Mouse (Mus musculus): Measurements from ENCODE around the gene Amigo1. TPM values are rescaled to one million over a fixed set of nuclear protein-coding genes. Genes with fewer than 3 reads are reported as not detected.
A peak's percentile ranks its signal among the peaks of the same experiment; 100 is the strongest.

Gene Amigo1
- polyA plus RNA-seq, 1 experiment from 2014 or later = 4.3 TPM

DNA sequence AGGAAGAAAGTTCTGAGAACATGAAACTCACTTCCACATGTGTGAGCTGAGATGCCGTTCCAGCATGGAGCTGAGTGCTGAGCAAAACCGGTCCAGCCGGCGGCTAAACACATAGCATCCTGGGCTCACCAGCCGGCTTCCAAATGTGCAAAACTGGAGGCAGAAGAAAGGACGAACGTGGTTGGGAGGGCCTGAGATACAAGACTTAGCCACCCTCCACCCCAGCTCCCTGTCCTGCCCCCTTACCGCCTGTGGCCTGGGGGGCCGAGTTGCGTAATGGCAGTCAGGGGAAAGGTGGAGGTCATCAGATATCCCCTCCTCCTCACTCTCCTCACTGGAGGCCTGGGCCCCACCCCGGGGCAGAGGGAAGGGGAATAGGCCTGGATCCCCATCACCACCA, 18.3 kb downstream of the Amigo1 start:
- Histone ChIP-seq H3K9me3 (no peaks in the 10 kb centered on the region), H3K4me1 (peaks cover 60% of the 10 kb centered on the region), H3K27me3 (replicated peaks; ENCODE audit: low read depth, poor library complexity, severe bottlenecking) (no peaks in the 10 kb centered on the region), H3K27ac (replicated peaks) (no peak overlapping the region), H3K4me3 (no peak overlapping the region), H3K36me3 (replicated peaks) (peaks cover 70% of the 10 kb centered on the region)
- no peak for DNase-seq (ENCODE audit: low spot score)
- WGBS = 82% methylated on average over 11 of the region's 11 CpGs

DNA sequence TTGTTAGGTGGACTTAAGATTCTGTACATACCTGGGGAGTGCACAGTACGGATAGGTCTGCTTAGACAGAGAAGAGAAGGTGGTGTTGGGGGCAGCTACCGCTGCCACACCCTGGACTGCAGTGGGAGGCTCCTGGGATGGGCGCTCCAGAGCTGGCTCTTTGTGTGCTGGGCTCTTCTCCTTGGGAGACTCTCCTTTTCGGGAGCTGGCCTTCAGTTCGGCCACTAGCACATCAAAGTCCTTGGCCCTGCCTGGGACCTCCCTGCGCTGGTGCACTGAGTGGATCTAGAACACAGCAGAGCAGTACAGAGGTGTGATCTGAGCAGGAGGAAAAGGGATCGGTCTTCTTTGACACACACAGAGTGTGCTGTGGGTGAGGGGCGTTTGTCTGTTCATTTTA, 19.5 kb downstream of the Amigo1 start:
- Histone ChIP-seq H3K36me3 (replicated peaks) (peaks cover 70% of the 10 kb centered on the region), H3K9me3 (no peaks in the 10 kb centered on the region), H3K4me1 (peaks cover 57% of the 10 kb centered on the region), H3K27me3 (replicated peaks; ENCODE audit: low read depth, poor library complexity, severe bottlenecking) (no peaks in the 10 kb centered on the region), H3K4me3 (no peak overlapping the region), H3K27ac (replicated peaks) (no peak overlapping the region)
- WGBS = 88% methylated on average over 8 of the region's 8 CpGs
- DNase-seq (ENCODE audit: low spot score) = no peak

DNA sequence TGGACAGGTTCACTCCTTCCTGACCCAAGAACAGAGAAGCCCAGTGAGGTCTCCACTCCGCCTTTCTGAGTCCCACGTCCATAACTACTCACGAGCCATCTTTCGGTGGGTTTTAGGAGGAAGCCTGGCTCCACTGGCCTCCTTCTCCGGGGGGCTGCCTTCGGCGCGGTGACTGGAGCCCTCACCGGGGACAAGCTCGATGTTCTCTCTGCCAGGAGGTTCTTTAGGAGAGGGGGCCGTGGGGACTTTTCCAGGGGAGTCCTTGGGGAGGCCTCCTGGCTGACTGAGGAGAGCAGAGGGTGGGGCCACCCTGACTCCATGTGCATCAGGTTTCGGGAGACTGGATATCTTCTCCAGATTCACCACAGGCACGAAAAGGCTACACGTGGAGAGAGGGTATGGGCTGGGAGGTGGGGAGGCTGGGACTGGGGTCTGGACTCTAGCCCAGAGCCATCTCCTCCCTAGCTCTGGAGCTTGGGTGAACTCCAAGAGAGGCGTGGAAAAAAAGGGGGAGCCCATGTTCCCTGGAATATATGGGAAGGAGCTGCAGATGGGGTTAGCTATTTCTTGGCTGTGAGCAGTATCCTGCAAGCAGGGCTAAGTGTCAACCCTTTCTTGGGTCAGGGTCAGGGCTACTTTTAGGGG, 20.7 kb downstream of the Amigo1 start:
- 92% methylated on average over 15 of the region's 15 CpGs for WGBS
- Histone ChIP-seq H3K27me3 (replicated peaks; ENCODE audit: low read depth, poor library complexity, severe bottlenecking) (no peaks in the 10 kb centered on the region), H3K36me3 (replicated peaks) (peaks cover 67% of the 10 kb centered on the region), H3K4me3 (no peak overlapping the region), H3K9me3 (no peaks in the 10 kb centered on the region), H3K27ac (replicated peaks) (no peak overlapping the region), H3K4me1 (peaks cover 56% of the 10 kb centered on the region)
- no peak for DNase-seq (ENCODE audit: low spot score)

DNA sequence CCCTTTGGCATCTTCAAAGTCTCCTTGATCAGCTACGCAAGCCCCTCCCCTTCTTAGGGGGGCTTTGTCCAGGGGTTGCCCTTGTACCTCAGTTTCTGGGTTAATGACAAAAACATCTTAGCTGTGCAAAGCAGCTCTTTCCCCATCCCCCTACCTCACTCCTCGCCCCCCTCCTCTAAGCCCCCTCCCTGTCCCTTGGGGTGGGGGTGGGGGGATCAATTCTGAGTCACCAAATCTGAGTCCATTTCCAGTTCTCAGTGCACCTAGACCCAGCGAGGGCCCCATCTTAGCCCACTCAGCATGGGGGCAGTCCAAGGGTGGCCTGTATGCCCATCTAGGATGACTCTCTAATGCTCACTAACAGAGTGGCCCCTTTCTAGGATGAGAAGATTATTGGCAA, 22.9 kb downstream of the Amigo1 start:
- Histone ChIP-seq H3K36me3 (replicated peaks) (peaks cover 45% of the 10 kb centered on the region), H3K27ac (replicated peaks) (peak overlapping the region; percentile 99), H3K4me3 (peak overlapping the region; percentile 74), H3K27me3 (replicated peaks; ENCODE audit: low read depth, poor library complexity, severe bottlenecking) (no peaks in the 10 kb centered on the region), H3K4me1 (peaks cover 42% of the 10 kb centered on the region), H3K9me3 (no peaks in the 10 kb centered on the region)
- 67% methylated on average over 3 of the region's 3 CpGs for WGBS
- no peak for DNase-seq (ENCODE audit: low spot score)

DNA sequence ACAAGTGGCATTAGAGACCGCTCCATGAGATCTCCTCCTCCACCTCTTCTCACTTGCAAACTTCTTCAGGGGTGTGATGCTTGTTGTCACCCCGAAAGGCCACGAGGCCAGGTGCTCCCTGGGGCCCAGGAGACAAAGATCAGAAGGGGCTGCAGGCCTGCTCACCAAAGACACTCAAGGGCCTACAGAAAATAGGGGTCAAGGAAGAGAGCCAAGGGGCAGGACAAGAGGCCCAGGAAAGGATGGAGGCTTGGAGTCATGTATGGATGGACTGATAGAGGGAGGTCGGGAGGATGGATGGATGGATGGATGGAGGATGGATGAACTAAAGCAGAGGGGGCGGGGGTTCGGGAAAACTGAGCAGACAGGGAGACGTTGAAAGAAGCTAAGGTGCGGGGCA, 23.4 kb downstream of the Amigo1 start:
- H3K9me3 ChIP-seq = no peaks in the 10 kb centered on the region
- peak overlapping the region; percentile 74 for H3K4me3 ChIP-seq
- H3K36me3 ChIP-seq (replicated peaks) = peaks cover 40% of the 10 kb centered on the region
- H3K27ac ChIP-seq (replicated peaks) = peak overlapping the region; percentile 99
- WGBS = 13% methylated on average over 8 of the region's 8 CpGs
- no peak for DNase-seq (ENCODE audit: low spot score)
- peaks cover 42% of the 10 kb centered on the region for H3K4me1 ChIP-seq
- H3K27me3 ChIP-seq (replicated peaks; ENCODE audit: low read depth, poor library complexity, severe bottlenecking) = no peaks in the 10 kb centered on the region

DNA sequence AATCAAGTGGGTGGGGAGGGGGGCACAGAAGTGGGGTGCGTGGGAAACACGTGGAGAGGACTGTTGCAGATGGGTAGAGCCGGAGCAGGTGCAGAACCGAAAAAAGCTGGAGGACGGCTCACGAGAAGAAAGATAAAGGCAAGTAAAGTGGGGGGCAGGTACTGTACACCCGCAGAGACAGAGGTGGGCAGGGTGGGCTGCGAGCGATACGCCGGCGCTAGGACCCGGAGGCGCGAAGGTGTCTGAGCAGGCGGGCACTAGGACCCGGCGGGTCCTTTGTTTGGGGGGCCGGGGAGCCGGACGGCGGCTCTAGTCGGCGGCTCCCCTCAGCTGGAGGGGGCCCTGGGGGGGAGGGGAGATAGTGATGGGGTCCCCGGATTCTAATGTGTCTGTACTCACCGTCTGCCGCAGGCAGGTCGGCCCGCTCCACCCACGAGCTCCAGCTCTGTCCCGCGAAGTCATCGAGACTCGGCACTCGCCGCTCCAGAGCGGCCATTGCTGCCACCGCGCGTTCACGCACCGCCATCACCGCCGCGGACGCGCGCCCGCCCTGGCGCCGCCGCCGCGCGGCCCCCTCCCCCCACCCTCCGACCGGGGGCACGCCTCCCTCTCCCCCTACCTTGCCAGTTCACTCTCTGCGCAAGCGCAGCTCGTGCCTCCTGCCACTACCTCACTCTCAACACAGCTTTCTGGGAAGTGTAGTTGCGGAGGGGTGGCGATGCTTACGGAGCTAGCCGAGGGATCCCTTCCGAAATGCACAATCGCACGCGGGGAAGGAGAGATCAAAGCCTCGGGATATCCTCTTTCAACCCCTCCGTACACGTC, 24.0 kb downstream of the Amigo1 start:
- Histone ChIP-seq H3K27me3 (replicated peaks; ENCODE audit: low read depth, poor library complexity, severe bottlenecking) (no peaks in the 10 kb centered on the region), H3K4me3 (peak overlapping the region; percentile 74), H3K27ac (replicated peaks) (peak overlapping the region; percentile 99), H3K9me3 (no peaks in the 10 kb centered on the region), H3K4me1 (peaks cover 39% of the 10 kb centered on the region), H3K36me3 (replicated peaks) (peaks cover 34% of the 10 kb centered on the region)
- WGBS = under 1% methylated on average over 72 of the region's 72 CpGs
- peak; percentile 98 for DNase-seq (ENCODE audit: low spot score)

DNA sequence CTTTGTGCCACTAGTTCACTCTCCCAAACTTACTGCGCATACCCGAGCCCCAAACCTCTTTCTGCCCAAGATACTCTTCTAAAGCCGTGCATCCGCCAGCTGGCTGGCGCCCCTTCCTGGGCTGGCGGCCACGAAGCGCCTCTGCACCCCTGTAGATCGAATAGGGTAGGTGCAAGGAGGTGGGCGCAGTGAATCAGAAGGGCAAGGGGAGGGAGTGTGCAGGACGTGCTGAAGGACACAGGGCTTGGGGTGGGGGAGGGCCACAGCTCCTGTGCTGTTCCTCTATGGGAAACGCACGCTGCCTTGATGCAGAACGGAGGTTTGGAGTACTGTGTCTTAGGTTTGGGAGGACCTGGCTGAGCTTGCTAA, 24.6 kb downstream of the Amigo1 start, which contains the start of gene Atxn7l2:
Gene Atxn7l2, minus strand, starts transcription at position 164 of the 369 bp plus-strand sequence.
- Histone ChIP-seq H3K36me3 (replicated peaks) (peaks cover 28% of the 10 kb centered on the region), H3K27ac (replicated peaks) (peak within 1 kb of the TSS; percentile 99), H3K4me1 (peaks cover 39% of the 10 kb centered on the region), H3K4me3 (peak within 1 kb of the TSS; percentile 74), H3K27me3 (replicated peaks; ENCODE audit: low read depth, poor library complexity, severe bottlenecking) (no peaks in the 10 kb centered on the region), H3K9me3 (no peaks in the 10 kb centered on the region)
- WGBS = 0% methylated on average over 14 of the region's 14 CpGs
- peak; percentile 85 for DNase-seq (ENCODE audit: low spot score)

DNA sequence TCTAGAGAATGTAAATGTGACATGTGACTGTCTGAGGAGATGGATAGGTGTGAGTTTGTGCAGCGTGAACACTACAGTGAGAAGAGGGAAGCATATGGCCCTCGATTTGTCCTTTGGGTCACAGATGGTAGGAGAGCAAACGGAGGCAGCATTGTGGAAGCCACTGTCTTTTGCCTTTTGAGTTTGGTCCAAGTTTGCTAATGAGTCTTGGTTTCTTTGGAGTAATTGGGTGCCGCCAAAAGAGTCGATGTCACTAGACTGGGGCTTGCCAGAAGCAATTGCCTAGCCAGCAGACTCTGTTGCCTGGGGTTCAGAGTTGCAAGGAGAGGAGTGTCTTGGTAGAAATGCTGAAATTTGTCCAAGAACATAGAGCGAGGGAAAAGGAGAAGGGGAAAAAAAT, 25.7 kb downstream of the Amigo1 start:
- Histone ChIP-seq H3K27ac (replicated peaks) (no peak overlapping the region), H3K4me3 (no peak overlapping the region), H3K36me3 (replicated peaks) (peaks cover 17% of the 10 kb centered on the region), H3K9me3 (no peaks in the 10 kb centered on the region), H3K27me3 (replicated peaks; ENCODE audit: low read depth, poor library complexity, severe bottlenecking) (no peaks in the 10 kb centered on the region), H3K4me1 (peaks cover 39% of the 10 kb centered on the region)
- no peak for DNase-seq (ENCODE audit: low spot score)
- WGBS = 89% methylated on average over 6 of the region's 6 CpGs

DNA sequence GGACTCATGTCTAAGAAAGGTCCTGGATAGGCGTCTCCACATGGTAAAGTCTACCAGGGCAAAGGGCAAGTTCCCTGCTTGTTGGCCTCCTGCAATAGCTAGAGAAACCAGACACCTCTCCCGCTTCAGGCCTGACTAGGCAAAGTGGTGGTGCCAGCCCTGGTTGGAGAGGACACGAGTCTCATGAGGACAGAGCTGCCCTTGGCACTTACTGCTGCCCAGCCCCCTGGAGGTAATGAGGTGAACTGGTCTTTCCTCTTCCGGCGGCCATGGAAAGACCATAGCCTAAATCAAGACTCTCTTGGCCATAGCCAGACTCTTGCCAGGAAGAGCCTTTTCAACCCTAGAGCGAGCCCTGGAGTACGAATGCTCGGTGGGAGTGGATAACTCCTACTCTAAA, 26.3 kb downstream of the Amigo1 start:
- Histone ChIP-seq H3K4me3 (no peak overlapping the region), H3K36me3 (replicated peaks) (peaks cover 11% of the 10 kb centered on the region)
- WGBS = 80% methylated on average over 8 of the region's 8 CpGs

DNA sequence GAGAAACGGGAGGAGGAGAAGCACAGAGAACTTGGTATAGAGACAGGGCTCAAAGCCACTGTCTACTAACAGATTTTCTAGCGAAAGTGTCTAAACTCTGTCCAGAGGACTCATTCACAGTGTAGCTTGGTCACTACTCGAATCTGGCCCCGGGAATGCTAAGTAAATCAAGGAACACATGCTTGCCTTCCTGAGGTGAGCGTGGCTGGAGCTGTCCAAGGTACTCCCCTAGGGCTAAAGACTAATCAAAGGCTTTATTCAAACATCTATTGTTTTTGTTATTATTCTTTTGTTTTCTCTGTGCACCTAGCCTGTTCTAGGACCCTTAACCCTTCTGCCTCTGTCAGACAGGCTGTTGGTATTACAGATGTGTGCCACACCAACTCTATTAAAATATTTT, 28.6 kb downstream of the Amigo1 start:
- Histone ChIP-seq H3K9me3 (no peaks in the 10 kb centered on the region), H3K4me1 (peaks cover 19% of the 10 kb centered on the region), H3K36me3 (replicated peaks) (no peaks in the 10 kb centered on the region), H3K27me3 (replicated peaks; ENCODE audit: low read depth, poor library complexity, severe bottlenecking) (no peaks in the 10 kb centered on the region), H3K4me3 (no peak overlapping the region), H3K27ac (replicated peaks) (no peak overlapping the region)
- DNase-seq (ENCODE audit: low spot score) = peak; percentile 58
- 18% methylated on average over 5 of the region's 5 CpGs for whole genome bisulfite sequencing

More for the DNA sequence above, 26.3 kb downstream of the Amigo1 start:
- peaks cover 39% of the 10 kb centered on the region for H3K4me1 ChIP-seq
- no peaks in the 10 kb centered on the region for H3K9me3 ChIP-seq
- DNase-seq (ENCODE audit: low spot score) = no peak
- no peak overlapping the region for H3K27ac ChIP-seq (replicated peaks)
- H3K27me3 ChIP-seq (replicated peaks; ENCODE audit: low read depth, poor library complexity, severe bottlenecking) = no peaks in the 10 kb centered on the region

DNA sequence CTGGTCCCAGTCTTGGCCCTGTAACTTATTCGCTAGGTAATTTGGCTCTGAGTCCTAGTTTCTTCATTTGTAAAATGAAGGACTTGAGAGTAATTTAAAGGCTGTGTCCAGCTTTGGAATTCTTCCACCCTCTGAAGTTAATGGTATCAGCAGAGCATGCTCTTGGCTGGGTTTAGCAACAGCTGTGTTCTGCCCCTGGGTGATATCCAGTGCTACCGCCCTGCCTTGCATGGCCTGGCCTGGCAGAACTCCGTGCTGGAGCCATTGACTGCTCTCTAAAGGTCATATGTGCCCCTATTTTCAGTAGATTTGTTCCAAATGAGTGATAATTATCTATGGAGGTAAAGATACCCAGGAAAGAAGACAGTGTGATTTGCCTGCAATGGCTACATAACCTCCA, 34.5 kb downstream of the Amigo1 start:
- WGBS = 86% methylated on average over 3 of the region's 3 CpGs
- H3K27ac ChIP-seq (replicated peaks) = no peak overlapping the region
- no peaks in the 10 kb centered on the region for H3K36me3 ChIP-seq (replicated peaks)
- H3K27me3 ChIP-seq (replicated peaks; ENCODE audit: low read depth, poor library complexity, severe bottlenecking) = peaks cover 47% of the 10 kb centered on the region
- peaks cover 2% of the 10 kb centered on the region for H3K4me1 ChIP-seq
- no peaks in the 10 kb centered on the region for H3K9me3 ChIP-seq
- no peak for DNase-seq (ENCODE audit: low spot score)
- H3K4me3 ChIP-seq = no peak overlapping the region

DNA sequence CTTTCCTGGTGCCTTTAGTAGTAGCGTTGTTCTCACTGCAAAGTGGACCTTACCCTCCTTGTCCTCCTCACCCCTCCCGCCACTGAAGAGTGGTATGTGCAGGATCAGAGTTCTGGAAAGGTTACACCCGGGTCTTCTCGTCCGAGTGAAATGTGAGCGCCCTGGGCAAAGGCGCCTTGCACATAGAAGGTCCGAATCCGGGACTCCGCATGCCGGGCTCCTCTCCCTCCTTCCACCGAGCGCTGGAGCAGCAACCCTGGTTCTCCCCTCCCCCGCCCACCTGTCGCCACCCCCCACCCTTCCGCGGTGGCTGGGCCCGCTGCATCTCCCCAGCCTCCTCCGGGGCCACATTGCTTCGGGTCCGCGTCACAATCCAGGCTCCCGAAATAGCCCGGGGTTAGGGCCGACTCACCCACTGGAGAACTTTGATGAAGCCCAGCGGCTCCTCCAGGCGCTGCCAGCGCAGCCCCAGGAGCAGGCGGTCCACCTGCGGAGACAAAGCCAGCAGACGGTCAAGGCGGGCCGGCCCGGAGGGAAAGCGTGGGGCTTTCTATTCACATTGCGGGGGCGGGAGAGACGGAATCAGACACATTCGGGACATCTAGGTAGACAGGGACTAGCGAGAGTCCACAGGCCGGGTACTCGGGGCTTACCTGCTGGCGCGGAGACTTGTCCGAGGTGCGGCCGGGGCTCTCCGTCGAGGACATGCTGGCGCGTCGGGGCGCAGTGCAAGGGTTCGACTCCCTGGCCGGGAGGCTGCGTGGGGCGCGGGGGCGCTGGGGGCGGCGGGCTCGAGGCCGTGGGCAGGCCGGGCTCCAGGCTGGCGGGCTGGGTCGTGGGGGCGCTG, 39.8 kb downstream of the Amigo1 start:
- H3K27me3 ChIP-seq (replicated peaks; ENCODE audit: low read depth, poor library complexity, severe bottlenecking) = peaks cover 74% of the 10 kb centered on the region
- DNase-seq (ENCODE audit: low spot score) = peak; percentile 58

More for the DNA sequence above, 39.8 kb downstream of the Amigo1 start:
- peaks cover 14% of the 10 kb centered on the region for H3K4me1 ChIP-seq
- peak overlapping the region; percentile 61 for H3K4me3 ChIP-seq
- WGBS = 2% methylated on average over 67 of the region's 67 CpGs
- no peaks in the 10 kb centered on the region for H3K36me3 ChIP-seq (replicated peaks)
- H3K27ac ChIP-seq (replicated peaks) = peak overlapping the region; percentile 77
- H3K9me3 ChIP-seq = no peaks in the 10 kb centered on the region

All from embryonic facial prominence, embryonic 10.5 days (tissue).